Mouse (Mus musculus) midbrain, embryonic 15.5 days (tissue): ENCODE data around the gene Bcas3. TPM values are rescaled to one million over a fixed set of nuclear protein-coding genes. Genes with fewer than 3 reads are reported as not detected.

Experiments
- ATAC-seq: fragments of 200-750 bp; cut with Nextera tagmentation; replicated peaks from 2 replicates; pipeline ENCODE4 v1.8.0; 2017; ENCODE audit warnings: moderate TSS enrichment
- H3K27ac ChIP-seq: fragments of 300-500 bp; sonication (generic); 2 replicates; pipeline ENCODE4 v1.5.1; 2015; ENCODE audit warnings: mild to moderate bottlenecking, inconsistent platforms
- H3K27me3 ChIP-seq: fragments of 300-500 bp; sonication (generic); replicated peaks from 2 replicates; pipeline ENCODE4 v1.6.1; 2015; ENCODE audit warnings: inconsistent platforms
- H3K36me3 ChIP-seq: fragments of 300-500 bp; sonication (generic); replicated peaks from 2 replicates; pipeline ENCODE4 v1.6.1; 2015; ENCODE audit warnings: inconsistent platforms
- H3K4me1 ChIP-seq: fragments of 300-500 bp; sonication (generic); 2 replicates; pipeline ENCODE4 v1.6.1; 2015; ENCODE audit warnings: inconsistent platforms
- H3K4me2 ChIP-seq: fragments of 300-500 bp; sonication (generic); 2 replicates; pipeline ENCODE4 v1.6.1; 2015; ENCODE audit warnings: inconsistent platforms, mild to moderate bottlenecking, moderate library complexity
- H3K4me3 ChIP-seq: fragments of 300-500 bp; sonication (generic); 2 replicates; pipeline ENCODE4 v1.5.1; 2015; ENCODE audit warnings: mild to moderate bottlenecking, inconsistent platforms
- H3K9ac ChIP-seq: fragments of 300-500 bp; sonication (generic); 2 replicates; pipeline ENCODE4 v1.6.1; 2015; ENCODE audit warnings: mild to moderate bottlenecking, inconsistent platforms
- H3K9me3 ChIP-seq: fragments of 300-500 bp; sonication (generic); 2 replicates; pipeline ENCODE4 v1.6.1; 2016; ENCODE audit warnings: inconsistent platforms
- WGBS: fragments of 180-500 bp; shearing (Covaris S2); methylation state at CpG from one replicate; pipeline ENCODE4 v1.1.7; 2015; ENCODE audit warnings: mixed read lengths; 5-methylcytosine and 5-hydroxymethylcytosine counted together
- polyA plus RNA-seq: library from polyadenylated mRNA; unstranded; fragments of >200 nt; fragmentation: Nextera tagmentation; extraction: Ambion mirVana; gene quantifications from 2 replicates; pipeline ENCODE4 v1.2.1, GENCODE M21; 2015

Gene Bcas3
- polyA plus RNA-seq, 1 experiment from 2014 or later, result 30.8 TPM

DNA sequence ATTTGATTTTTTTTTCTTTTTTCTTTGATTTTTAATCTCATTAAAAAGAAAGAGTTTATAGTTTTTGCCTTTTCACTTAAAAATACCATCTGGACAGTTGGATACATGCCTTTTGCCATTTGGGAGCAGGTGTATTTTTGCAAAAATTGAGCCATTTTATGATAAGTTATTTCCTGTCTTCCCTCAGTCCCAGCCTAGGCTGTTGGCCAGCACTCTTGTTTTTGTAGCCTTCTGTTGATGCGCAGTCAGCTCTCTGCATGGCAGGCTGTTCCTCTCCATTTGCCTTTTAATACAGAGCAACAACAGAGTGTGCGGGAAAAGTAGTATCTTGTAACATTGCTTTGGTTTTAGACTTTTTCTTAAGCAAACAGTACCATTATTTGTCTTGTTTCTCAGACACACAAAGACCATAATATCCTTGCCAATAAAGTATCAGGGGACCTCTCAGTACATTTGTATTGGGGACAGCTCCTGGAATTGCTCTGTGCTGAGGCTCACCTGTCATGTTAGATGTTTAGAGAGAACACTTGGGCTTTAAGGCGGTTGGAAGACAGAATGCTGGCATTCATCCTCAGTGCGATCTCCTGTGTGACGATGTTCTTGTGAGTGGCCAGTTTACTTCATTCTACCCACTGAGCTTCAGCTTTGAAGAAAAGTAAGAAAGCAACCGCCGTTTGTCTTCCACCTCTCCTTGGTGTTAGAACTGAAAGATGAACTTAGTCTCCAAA is 23.6 kb upstream of the Bcas3 start:
- Histone ChIP-seq H3K36me3 (peaks cover 10% of the 10 kb centered on the region), H3K4me2 (no peak overlapping the region), H3K27me3 (no peaks in the 10 kb centered on the region), H3K9me3 (no peaks in the 10 kb centered on the region), H3K4me3 (no peak overlapping the region), H3K4me1 (no peaks in the 10 kb centered on the region), H3K9ac (no peak overlapping the region), H3K27ac (no peak overlapping the region)
- 87% methylated on average over 7 of the region's 7 CpGs for WGBS
- no peak for ATAC-seq

DNA sequence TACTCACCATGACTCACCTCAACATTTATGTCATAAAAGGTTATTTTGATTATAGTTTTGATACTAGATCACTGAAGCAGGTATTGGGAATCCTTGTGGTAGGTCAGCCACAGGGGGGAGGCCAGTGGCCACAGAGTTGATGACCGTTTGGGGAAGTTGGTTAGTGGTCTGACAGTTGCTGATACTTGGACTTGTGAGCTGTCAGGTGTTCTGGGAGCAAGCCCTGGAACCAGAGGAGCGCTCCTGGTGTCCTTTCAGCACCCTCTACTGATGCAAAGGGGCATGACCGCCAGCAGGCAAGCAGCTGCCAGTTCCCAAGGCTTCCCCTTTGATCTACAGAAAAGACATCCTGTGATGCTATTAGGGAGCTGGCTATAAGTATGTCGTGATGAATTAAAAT is 18.2 kb upstream of the Bcas3 start:
- no peaks in the 10 kb centered on the region for H3K4me1 ChIP-seq
- H3K9ac ChIP-seq, result no peak overlapping the region
- no peak overlapping the region for H3K27ac ChIP-seq
- 51% methylated on average over 4 of the region's 4 CpGs for WGBS
- peaks cover 20% of the 10 kb centered on the region for H3K36me3 ChIP-seq
- ATAC-seq, result no peak
- no peaks in the 10 kb centered on the region for H3K9me3 ChIP-seq
- H3K27me3 ChIP-seq, result no peaks in the 10 kb centered on the region
- H3K4me3 ChIP-seq, result no peak overlapping the region
- H3K4me2 ChIP-seq, result no peak overlapping the region

DNA sequence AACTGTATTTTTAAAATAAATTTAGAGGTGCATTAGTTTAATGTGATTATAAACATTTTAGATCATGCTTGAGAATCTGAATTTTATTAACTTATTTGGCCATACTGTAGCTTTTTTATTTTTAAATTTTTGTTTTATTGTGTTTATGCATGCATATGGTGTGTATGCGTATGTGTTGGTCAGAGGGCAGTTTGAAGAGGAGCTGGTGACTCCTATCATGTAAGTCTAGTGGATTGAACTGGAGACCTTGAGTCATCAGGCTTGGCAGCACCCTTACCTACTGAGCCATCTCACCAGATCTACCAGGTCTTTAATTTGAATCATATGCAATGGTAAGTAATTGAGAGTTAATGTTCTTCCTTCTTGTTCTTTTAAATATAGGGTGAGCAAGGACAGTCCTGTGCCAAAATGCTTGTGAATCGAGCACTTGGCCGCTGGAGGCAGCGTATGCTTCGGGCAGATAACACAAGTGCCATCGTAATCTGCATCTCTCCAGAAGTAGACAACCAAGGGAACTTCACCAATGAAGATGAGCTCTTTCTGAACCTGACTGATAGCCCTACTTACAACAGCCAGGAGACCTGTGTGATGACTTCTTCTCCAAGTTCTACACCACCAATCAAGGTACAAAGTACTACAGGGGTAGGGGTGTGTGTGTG is 13.7 kb upstream of the Bcas3 start:
- no peak overlapping the region for H3K9ac ChIP-seq
- WGBS, result 96% methylated on average over 6 of the region's 6 CpGs
- no peaks in the 10 kb centered on the region for H3K9me3 ChIP-seq
- H3K27me3 ChIP-seq, result no peaks in the 10 kb centered on the region
- no peak overlapping the region for H3K27ac ChIP-seq
- H3K4me2 ChIP-seq, result no peak overlapping the region
- no peak overlapping the region for H3K4me3 ChIP-seq
- H3K4me1 ChIP-seq, result no peaks in the 10 kb centered on the region
- peaks cover 17% of the 10 kb centered on the region; the same call in 1 of the 2 replicates for H3K36me3 ChIP-seq
- no peak for ATAC-seq

DNA sequence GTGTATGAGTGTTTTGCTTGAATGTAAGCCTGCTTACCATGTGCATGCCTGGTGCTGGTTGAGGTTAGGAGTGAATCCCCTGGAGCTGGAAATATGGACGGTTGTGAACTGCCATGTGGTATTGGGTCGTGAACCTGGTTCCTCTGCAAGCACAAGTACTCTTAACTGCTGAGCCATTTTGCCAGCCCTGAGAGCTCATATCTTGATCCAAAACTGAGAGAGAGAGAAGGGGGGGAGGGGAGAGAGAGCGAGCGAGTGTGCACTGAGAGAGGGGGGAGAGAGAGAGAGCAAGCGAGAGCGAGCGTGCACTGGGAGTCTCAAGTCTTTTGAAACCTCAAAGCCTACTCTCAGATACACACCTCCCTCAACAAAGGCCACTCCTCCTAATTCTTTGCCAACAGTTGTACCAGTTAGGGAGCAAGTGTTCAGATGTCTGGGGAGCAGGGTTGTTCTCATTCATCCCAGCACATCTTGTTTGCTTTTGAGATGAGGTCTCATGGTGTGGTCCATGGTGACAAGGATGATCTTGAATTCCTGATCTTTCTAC is 12.8 kb upstream of the Bcas3 start:
- H3K27me3 ChIP-seq, result no peaks in the 10 kb centered on the region
- H3K9ac ChIP-seq, result no peak overlapping the region
- no peaks in the 10 kb centered on the region for H3K4me1 ChIP-seq
- no peaks in the 10 kb centered on the region for H3K9me3 ChIP-seq
- H3K36me3 ChIP-seq, result peaks cover 17% of the 10 kb centered on the region; the same call in 1 of the 2 replicates
- H3K27ac ChIP-seq, result no peak overlapping the region
- H3K4me3 ChIP-seq, result no peak overlapping the region
- WGBS, result 92% methylated on average over 7 of the region's 7 CpGs
- H3K4me2 ChIP-seq, result no peak overlapping the region
- no peak for ATAC-seq

DNA sequence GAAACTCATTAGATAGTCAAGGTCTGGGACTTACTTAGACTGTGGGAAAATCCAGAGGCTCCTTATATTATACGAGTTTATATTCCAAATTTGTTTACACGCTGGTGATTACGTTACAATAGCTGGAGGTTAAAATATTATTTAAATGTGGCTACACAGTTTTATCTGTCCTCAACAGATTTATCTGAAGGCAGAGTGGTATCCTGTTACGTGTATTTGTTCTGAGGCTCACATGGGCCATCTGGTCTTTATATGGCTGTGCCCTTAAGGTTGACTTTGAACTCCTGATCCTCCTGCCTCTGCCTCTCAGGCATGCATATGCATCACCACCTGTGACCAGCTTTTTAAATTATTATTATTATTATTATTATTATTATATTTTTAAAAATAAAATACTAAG is 852 bp downstream of the Bcas3 start:
- H3K9me3 ChIP-seq, result no peaks in the 10 kb centered on the region
- H3K4me2 ChIP-seq, result peak overlapping the region; percentile 91
- no peak overlapping the region; the same call in 1 of the 2 replicates for H3K9ac ChIP-seq
- WGBS, result 64% methylated on average over 4 of the region's 4 CpGs
- H3K4me1 ChIP-seq, result peaks cover 12% of the 10 kb centered on the region
- no peak overlapping the region for H3K27ac ChIP-seq
- 0 out of 2 replicates have a peak, but pooled peaks cover 3% of the 10 kb centered on the region for H3K36me3 ChIP-seq
- peak overlapping the region; percentile 76 for H3K4me3 ChIP-seq
- ATAC-seq, result no peak
- H3K27me3 ChIP-seq, result no peaks in the 10 kb centered on the region

DNA sequence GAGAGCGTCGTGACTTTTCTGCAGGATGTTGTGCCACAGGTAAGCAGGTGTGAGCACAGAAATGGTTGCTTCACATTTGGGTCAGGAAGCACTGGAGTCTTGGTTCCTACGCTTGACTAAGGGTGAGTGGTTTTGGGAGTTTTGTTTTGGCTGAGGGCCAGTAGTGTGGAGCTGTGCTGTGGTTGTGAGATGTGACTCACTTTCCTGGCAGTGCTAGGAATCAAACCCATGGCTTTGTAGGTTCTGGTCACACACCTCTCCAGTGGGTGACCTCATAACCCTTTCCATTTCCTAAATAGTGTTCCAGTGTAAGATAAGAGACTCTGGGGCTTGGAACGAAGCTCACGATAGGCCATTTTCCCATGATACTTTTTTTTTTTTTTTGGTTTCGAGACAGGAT is 6.7 kb downstream of the Bcas3 start:
- no peak overlapping the region for H3K4me2 ChIP-seq
- H3K27me3 ChIP-seq, result no peaks in the 10 kb centered on the region
- no peak for ATAC-seq
- no peak overlapping the region for H3K4me3 ChIP-seq
- H3K9me3 ChIP-seq, result no peaks in the 10 kb centered on the region
- H3K9ac ChIP-seq, result no peak overlapping the region
- H3K36me3 ChIP-seq, result peaks cover 8% of the 10 kb centered on the region; the same call in 1 of the 2 replicates
- no peaks in the 10 kb centered on the region for H3K4me1 ChIP-seq
- 95% methylated on average over 6 of the region's 6 CpGs for WGBS
- no peak overlapping the region for H3K27ac ChIP-seq

DNA sequence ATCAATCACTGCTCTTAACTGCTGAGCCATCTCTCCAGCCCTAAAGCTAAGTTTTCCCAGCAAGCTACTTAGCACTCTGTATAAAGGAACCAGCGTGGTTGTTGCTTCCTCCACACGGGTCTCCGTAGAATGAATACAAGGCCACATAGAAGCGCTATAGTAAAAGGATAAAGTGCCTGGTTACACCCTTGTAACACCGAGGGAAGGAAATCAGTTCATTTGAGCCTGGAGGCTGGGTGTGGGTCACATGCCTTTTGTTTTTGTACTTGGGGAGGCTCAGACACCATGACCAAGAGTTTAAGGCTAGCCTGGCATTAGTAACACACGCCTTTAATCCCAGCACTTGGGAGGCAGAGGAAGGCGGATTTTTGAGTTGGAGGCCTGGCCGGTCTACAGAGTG is 8.7 kb downstream of the Bcas3 start:
- H3K9ac ChIP-seq, result no peak overlapping the region
- no peaks in the 10 kb centered on the region for H3K27me3 ChIP-seq
- peaks cover 13% of the 10 kb centered on the region; the same call in 1 of the 2 replicates for H3K36me3 ChIP-seq
- no peak for ATAC-seq
- no peak overlapping the region for H3K4me2 ChIP-seq
- no peak overlapping the region for H3K4me3 ChIP-seq
- no peaks in the 10 kb centered on the region for H3K4me1 ChIP-seq
- WGBS, result 86% methylated on average over 8 of the region's 8 CpGs
- H3K9me3 ChIP-seq, result no peaks in the 10 kb centered on the region
- no peak overlapping the region for H3K27ac ChIP-seq

DNA sequence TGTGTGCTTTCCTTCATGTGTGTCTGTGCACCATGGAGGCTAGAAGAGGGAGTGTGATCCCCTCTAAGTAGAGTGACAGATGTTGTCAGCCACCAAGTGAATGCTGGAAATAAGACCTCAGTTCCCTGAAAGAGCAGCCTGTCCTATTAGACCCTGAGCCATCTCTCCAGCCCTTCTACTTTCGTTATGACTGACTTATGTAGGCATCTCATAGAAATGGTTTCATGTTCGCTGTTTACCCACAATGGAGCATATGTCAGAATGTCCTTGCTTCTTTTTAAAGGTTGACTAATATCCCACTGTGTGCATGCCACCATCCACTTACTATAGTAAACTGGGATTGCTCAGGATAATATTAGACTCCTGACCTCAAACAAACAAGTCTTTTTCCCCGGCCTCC is 13.2 kb downstream of the Bcas3 start:
- no peak overlapping the region for H3K4me3 ChIP-seq
- H3K9ac ChIP-seq, result no peak overlapping the region
- H3K4me2 ChIP-seq, result no peak overlapping the region
- no peaks in the 10 kb centered on the region for H3K4me1 ChIP-seq
- H3K27me3 ChIP-seq, result no peaks in the 10 kb centered on the region
- peaks cover 10% of the 10 kb centered on the region; the same call in 1 of the 2 replicates for H3K36me3 ChIP-seq
- 93% methylated on average over 3 of the region's 3 CpGs for WGBS
- ATAC-seq, result no peak
- H3K9me3 ChIP-seq, result no peaks in the 10 kb centered on the region
- no peak overlapping the region for H3K27ac ChIP-seq

DNA sequence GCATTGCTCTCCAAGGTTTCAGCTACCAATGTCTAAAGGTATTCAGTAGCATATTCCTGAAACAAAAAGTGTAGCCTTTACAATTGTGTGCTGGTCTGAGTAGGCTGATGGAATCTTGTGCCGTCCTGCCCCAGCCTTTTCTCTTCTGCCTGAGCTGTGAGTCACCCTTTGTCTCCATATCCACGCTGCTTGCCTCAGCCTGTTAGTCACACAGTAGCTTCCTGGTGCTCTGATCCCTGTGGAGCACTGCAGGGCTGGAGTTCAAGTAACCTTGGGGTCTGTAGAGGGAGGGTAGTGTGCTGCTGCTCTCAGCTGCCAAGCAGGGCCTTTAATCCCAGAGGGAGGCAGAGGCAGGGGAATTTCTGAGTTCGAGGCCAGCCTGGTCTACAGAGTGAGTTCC is 14.9 kb downstream of the Bcas3 start:
- H3K4me1 ChIP-seq, result no peaks in the 10 kb centered on the region
- no peak overlapping the region for H3K4me2 ChIP-seq
- no peak overlapping the region for H3K4me3 ChIP-seq
- H3K9ac ChIP-seq, result no peak overlapping the region
- no peaks in the 10 kb centered on the region for H3K27me3 ChIP-seq
- H3K9me3 ChIP-seq, result no peaks in the 10 kb centered on the region
- ATAC-seq, result no peak
- no peak overlapping the region for H3K27ac ChIP-seq
- H3K36me3 ChIP-seq, result peaks cover 17% of the 10 kb centered on the region; the same call in 1 of the 2 replicates
- 45% methylated on average over 3 of the region's 3 CpGs for WGBS

DNA sequence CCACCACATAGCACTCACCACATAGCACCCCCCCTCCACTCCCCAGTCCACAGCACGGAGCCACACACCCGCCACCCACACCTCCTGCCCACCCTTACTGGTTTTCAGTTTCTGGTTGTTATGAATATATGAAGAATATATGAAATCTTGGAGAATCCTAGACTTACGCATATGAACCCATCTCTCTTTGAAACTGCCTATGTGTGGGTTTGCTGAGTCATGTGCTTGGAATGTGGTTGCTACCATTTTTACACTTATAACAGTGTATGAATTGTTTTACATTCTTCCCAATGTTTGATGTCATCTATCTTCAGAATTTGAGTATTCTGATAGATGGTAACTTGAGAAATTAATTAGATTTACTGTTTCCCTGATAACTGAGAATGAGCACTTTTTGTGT is 26.1 kb downstream of the Bcas3 start:
- ATAC-seq, result no peak
- H3K27ac ChIP-seq, result no peak overlapping the region
- H3K36me3 ChIP-seq, result no peaks in the 10 kb centered on the region
- H3K27me3 ChIP-seq, result no peaks in the 10 kb centered on the region
- no peaks in the 10 kb centered on the region for H3K4me1 ChIP-seq
- no peak overlapping the region for H3K4me3 ChIP-seq
- H3K9ac ChIP-seq, result no peak overlapping the region
- no peaks in the 10 kb centered on the region for H3K9me3 ChIP-seq
- WGBS, result 92% methylated on average over 3 of the region's 3 CpGs
- no peak overlapping the region for H3K4me2 ChIP-seq

DNA sequence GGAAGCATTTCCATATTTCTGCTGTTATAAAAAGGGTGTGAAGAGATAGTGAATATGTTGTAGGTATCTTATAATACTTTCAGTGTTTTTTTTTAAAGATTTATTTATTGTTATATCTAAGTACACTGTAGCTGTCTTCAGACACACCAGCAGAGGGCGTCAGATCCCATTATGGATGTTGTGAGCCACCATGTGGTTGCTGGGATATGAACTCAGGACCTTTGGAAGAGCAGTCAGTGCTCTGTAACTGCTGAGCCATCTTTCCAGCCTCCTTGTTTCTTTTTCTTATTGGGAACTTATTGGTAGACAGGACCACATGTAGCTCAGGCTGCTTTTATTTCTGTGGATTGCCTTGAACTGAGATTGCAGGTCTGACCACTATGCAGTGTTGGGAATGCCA is 27.1 kb downstream of the Bcas3 start:
- no peak overlapping the region for H3K9ac ChIP-seq
- no peaks in the 10 kb centered on the region for H3K4me1 ChIP-seq
- H3K27ac ChIP-seq, result no peak overlapping the region
- H3K9me3 ChIP-seq, result no peaks in the 10 kb centered on the region
- ATAC-seq, result no peak
- no peak overlapping the region for H3K4me3 ChIP-seq
- WGBS, result 10% methylated on average over 1 of the region's 1 CpGs
- no peaks in the 10 kb centered on the region for H3K27me3 ChIP-seq
- H3K4me2 ChIP-seq, result no peak overlapping the region
- no peaks in the 10 kb centered on the region for H3K36me3 ChIP-seq

DNA sequence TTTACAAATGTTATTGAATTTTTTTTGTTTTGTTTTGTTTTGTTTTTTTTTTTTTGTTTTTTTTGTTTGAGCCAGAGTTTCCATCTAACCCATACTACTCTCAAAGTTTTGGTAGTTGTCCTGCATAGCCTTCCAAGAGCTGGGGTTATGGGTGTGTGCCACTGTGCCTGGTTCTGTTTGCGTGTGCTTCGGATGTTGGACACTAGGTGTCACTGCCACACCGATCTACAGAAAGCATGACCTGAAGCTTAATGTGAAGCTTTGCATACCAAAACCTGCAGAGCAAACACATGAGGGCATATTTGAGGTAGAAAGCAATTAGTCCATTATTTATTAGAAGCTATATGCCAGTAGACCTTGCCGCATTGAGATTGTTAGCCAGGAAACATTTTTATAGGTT is 29.1 kb downstream of the Bcas3 start:
- H3K9me3 ChIP-seq, result no peaks in the 10 kb centered on the region
- H3K4me3 ChIP-seq, result no peak overlapping the region
- H3K9ac ChIP-seq, result no peak overlapping the region
- H3K4me1 ChIP-seq, result no peaks in the 10 kb centered on the region
- WGBS, result 16% methylated on average over 4 of the region's 4 CpGs
- H3K27ac ChIP-seq, result no peak overlapping the region
- no peaks in the 10 kb centered on the region for H3K36me3 ChIP-seq
- no peak overlapping the region for H3K4me2 ChIP-seq
- no peaks in the 10 kb centered on the region for H3K27me3 ChIP-seq
- ATAC-seq, result no peak
